Mouse (Mus musculus) cerebellum, adult 2 months (tissue): Measurements from ENCODE around the gene Lrrk1. TPM values are rescaled to one million over a fixed set of nuclear protein-coding genes. Genes with fewer than 3 reads are reported as not detected.

Experiments
- DNase-seq, 2 experiments: peaks; one replicate each; pipeline ENCODE4 v3.0.0; 2021
- H3K27ac ChIP-seq: fragments of 200-500 bp; 2 replicates; pipeline ENCODE4 v1.5.1; 2012; ENCODE audit warnings: low read length, control low read depth, inconsistent platforms; ENCODE audit not compliant: insufficient read depth
- H3K27me3 ChIP-seq: fragments of 200-500 bp; 2 replicates; pipeline ENCODE4 v1.6.1; 2012; ENCODE audit warnings: inconsistent platforms, mild to moderate bottlenecking, low read length, moderate library complexity; ENCODE audit not compliant: control insufficient read depth, insufficient read depth
- H3K4me1 ChIP-seq: fragments of 200-500 bp; 2 replicates; pipeline ENCODE4 v1.6.1; 2011; ENCODE audit warnings: low read length; ENCODE audit not compliant: control insufficient read depth, insufficient read depth
- H3K4me3 ChIP-seq: fragments of 200-500 bp; replicated peaks from 2 replicates; pipeline ENCODE3; 2011; ENCODE audit warnings: mild to moderate bottlenecking, low read depth, low read length, control low read depth; ENCODE audit not compliant: insufficient read depth
- CTCF ChIP-seq: fragments of 200-500 bp; IDR thresholded peaks from 2 replicates; pipeline ENCODE4 v1.5.1; 2011; ENCODE audit warnings: low read depth, mild to moderate bottlenecking, control low read depth, low read length, moderate library complexity, borderline replicate concordance; ENCODE audit not compliant: insufficient read depth
- POLR2A ChIP-seq: fragments of 200-500 bp; IDR thresholded peaks from 2 replicates; pipeline ENCODE4 v1.6.1; 2011; ENCODE audit warnings: low read length, control low read depth, borderline replicate concordance; ENCODE audit not compliant: insufficient read depth
- WGBS: fragments of 180-500 bp; shearing (Covaris S2); methylation state at CpG from one replicate; pipeline ENCODE4 v1.1.7; 2018; 5-methylcytosine and 5-hydroxymethylcytosine counted together
- polyA plus RNA-seq: library from polyadenylated mRNA; depleted of rRNA; stranded (reverse); fragments of >200 nt; gene quantifications from 2 replicates; pipeline ENCODE4 v1.2.3, GENCODE M21; 2012; rRNA removed

Lrrk1 gene
- polyA plus RNA-seq, 1 experiment: 2.6 TPM

DNA sequence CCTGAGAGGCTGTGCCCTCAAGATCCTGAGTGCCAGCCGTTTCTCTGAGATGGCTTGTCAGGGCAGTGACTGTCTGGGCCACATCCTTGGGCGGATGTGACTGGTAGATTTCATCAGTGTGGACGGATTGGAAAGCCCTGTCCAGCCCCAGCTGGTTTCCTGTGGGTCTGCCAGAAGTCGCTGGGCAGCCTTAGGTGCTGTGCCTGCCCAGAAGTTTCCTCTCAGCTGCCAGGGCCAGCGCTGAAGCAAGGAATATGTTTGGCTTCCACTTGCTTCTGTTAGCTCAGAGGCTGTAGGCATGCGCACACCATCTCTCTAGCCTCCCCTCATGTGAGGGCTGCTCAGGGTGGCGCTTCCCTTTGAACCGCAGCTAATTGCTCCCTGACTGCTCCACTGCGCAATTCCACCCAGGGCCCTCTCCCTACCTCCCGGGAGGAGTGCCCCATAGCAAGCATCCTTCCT, 209.0 kb downstream of the Lrrk1 start:
- 24% methylated on average over 10 of the region's 10 CpGs for WGBS
- TF ChIP-seq CTCF: no peak
- no peak for TF ChIP-seq POLR2A
- Histone ChIP-seq H3K27me3 (no peaks in the 10 kb centered on the region), H3K4me3 (no peak overlapping the region), H3K4me1 (peaks cover 2% of the 10 kb centered on the region), H3K27ac (no peak overlapping the region)
- peak in 1 of 2 experiments; percentile 27 for DNase-seq

DNA sequence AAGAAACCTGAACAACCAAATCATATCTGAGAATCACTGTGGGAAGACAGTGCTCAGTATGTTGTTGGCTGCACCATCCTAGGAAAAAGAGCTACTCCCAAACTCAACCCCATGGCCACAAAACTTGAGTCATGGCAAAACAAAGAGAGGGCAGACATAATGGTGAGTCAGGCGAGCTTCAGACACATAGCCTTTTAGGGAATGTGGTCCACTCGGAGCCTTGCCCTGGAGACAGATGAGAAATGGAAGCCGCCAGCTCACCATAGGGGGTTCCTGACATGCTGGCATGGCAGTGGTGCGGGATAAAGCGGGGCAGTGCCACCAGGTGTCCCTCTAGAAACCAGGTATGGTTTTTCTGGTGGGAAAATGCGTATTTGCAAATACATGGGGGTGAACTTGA, 210.0 kb downstream of the Lrrk1 start:
- Histone ChIP-seq H3K4me3 (no peak overlapping the region), H3K4me1 (peaks cover 2% of the 10 kb centered on the region), H3K27ac (no peak overlapping the region), H3K27me3 (no peaks in the 10 kb centered on the region)
- peak in 1 of 2 experiments; percentile 24 for DNase-seq
- WGBS: 52% methylated on average over 6 of the region's 6 CpGs
- TF ChIP-seq POLR2A: no peak
- TF ChIP-seq CTCF: no peak

DNA sequence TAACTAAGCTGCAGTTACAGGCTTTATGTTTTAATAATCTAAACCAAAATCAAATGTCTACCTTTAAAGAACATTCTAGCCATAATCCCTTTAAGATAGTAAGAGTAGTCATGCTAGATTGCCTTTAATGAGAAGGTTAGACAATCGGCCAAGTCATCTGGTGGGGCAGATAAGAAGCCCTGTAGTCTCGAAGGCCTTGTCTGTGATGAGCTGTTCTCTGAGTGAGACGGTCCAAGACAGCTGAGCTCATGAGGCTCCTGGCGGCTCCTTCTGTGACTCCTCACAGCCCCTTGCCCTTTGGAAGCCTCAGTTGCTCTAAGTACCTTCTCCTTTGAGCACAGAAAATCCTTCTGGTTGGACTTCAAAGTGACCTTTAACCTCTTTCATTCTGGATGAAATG, 211.2 kb downstream of the Lrrk1 start:
- H3K27me3 ChIP-seq: no peaks in the 10 kb centered on the region
- H3K27ac ChIP-seq: no peak overlapping the region
- WGBS: 86% methylated on average over 4 of the region's 4 CpGs
- H3K4me3 ChIP-seq: no peak overlapping the region
- TF ChIP-seq CTCF: no peak
- TF ChIP-seq POLR2A: no peak
- no peak for DNase-seq
- peaks cover 2% of the 10 kb centered on the region for H3K4me1 ChIP-seq

Other genes with a start within 250 kb of the Lrrk1 start
- gene Gm10974, start 22.4 kb downstream of the Lrrk1 start, polyA plus RNA-seq: not detected in 2 replicates
- 1.2 and 1.3 TPM in 2 replicates for gene Aldh1a3, start 39.2 kb upstream of the Lrrk1 start, polyA plus RNA-seq